Mouse (Mus musculus): ENCODE results near the gene Ruvbl1. TPM values are rescaled to one million over a fixed set of nuclear protein-coding genes. Genes with fewer than 3 reads are reported as not detected.
A peak's percentile ranks its signal among the peaks of the same experiment; 100 is the strongest.

The Ruvbl1 gene
- polyA plus RNA-seq, 2 experiments, result 79.9 to 120 TPM

GRCm38 (mm10) chr6:88442551-88442950, 22.7 kb upstream of the Ruvbl1 start:
- DNase-seq (ENCODE audit: low spot score) (no peak), ATAC-seq (ENCODE audit: low FRiP score, low read depth) (no peak)
- Histone ChIP-seq H3K9me3 (ENCODE audit: control insufficient read depth, low read length) (no peaks in the 10 kb centered on the region), H3K9ac (ENCODE audit: low read depth, low read length, severe bottlenecking) (no peak overlapping the region), H3K27me3 (ENCODE audit: control insufficient read depth, insufficient read depth, low read length) (no peaks in the 10 kb centered on the region), H3K4me3 (replicated peaks; ENCODE audit: low read length) (no peak overlapping the region), H3K36me3 (ENCODE audit: control insufficient read depth, insufficient read depth, low read length) (no peaks in the 10 kb centered on the region), H3K4me1 (ENCODE audit: control insufficient read depth, insufficient read depth, low read length) (peaks cover 10% of the 10 kb centered on the region), H3K4me2 (replicated peaks; ENCODE audit: low read depth, low read length, severe bottlenecking) (no peak overlapping the region), H3K27ac (replicated peaks; ENCODE audit: low read depth, low read length) (no peak overlapping the region)
- WGBS, result 73% methylated on average over 3 of the region's 3 CpGs
- no peak for TF ChIP-seq POLR2A (IDR thresholded peaks at IDR 0.05; ENCODE audit: borderline replicate concordance, extremely low read depth, insufficient read depth, insufficient read length)

GRCm38 (mm10) chr6:88443446-88443845, 21.8 kb upstream of the Ruvbl1 start:
- Histone ChIP-seq H3K27me3 (ENCODE audit: control insufficient read depth, insufficient read depth, low read length) (no peaks in the 10 kb centered on the region), H3K9me3 (ENCODE audit: control insufficient read depth, low read length) (no peaks in the 10 kb centered on the region), H3K27ac (replicated peaks; ENCODE audit: low read depth, low read length) (no peak overlapping the region), H3K9ac (ENCODE audit: low read depth, low read length, severe bottlenecking) (no peak overlapping the region), H3K4me2 (replicated peaks; ENCODE audit: low read depth, low read length, severe bottlenecking) (no peak overlapping the region), H3K36me3 (ENCODE audit: control insufficient read depth, insufficient read depth, low read length) (no peaks in the 10 kb centered on the region), H3K4me1 (ENCODE audit: control insufficient read depth, insufficient read depth, low read length) (peaks cover 10% of the 10 kb centered on the region), H3K4me3 (replicated peaks; ENCODE audit: low read length) (no peak overlapping the region)
- DNase-seq (ENCODE audit: low spot score), result no peak
- WGBS, result 91% methylated on average over 3 of the region's 3 CpGs
- no peak for TF ChIP-seq POLR2A (IDR thresholded peaks at IDR 0.05; ENCODE audit: borderline replicate concordance, extremely low read depth, insufficient read depth, insufficient read length)
- ATAC-seq (ENCODE audit: low FRiP score, low read depth), result no peak

GRCm38 (mm10) chr6:88444076-88444750, 21.0 kb upstream of the Ruvbl1 start:
- Histone ChIP-seq H3K4me2 (replicated peaks; ENCODE audit: low read depth, low read length, severe bottlenecking) (no peak overlapping the region), H3K9me3 (ENCODE audit: control insufficient read depth, low read length) (no peaks in the 10 kb centered on the region), H3K4me1 (ENCODE audit: control insufficient read depth, insufficient read depth, low read length) (peaks cover 10% of the 10 kb centered on the region), H3K9ac (ENCODE audit: low read depth, low read length, severe bottlenecking) (no peak overlapping the region), H3K27me3 (ENCODE audit: control insufficient read depth, insufficient read depth, low read length) (no peaks in the 10 kb centered on the region), H3K36me3 (ENCODE audit: control insufficient read depth, insufficient read depth, low read length) (no peaks in the 10 kb centered on the region), H3K27ac (replicated peaks; ENCODE audit: low read depth, low read length) (no peak overlapping the region), H3K4me3 (replicated peaks; ENCODE audit: low read length) (no peak overlapping the region)
- no peak for DNase-seq (ENCODE audit: low spot score)
- TF ChIP-seq POLR2A (IDR thresholded peaks at IDR 0.05; ENCODE audit: borderline replicate concordance, extremely low read depth, insufficient read depth, insufficient read length), result no peak
- ATAC-seq (ENCODE audit: low FRiP score, low read depth), result no peak
- 84% methylated on average over 7 of the region's 7 CpGs for WGBS

- Histone ChIP-seq H3K4me2 (replicated peaks; ENCODE audit: low read depth, low read length, severe bottlenecking) (peak overlapping the region; percentile 67), H3K27me3 (ENCODE audit: control insufficient read depth, insufficient read depth, low read length) (no peaks in the 10 kb centered on the region), H3K4me3 (replicated peaks; ENCODE audit: low read length) (peak overlapping the region; percentile 83), H3K9me3 (ENCODE audit: control insufficient read depth, low read length) (no peaks in the 10 kb centered on the region), H3K4me1 (ENCODE audit: control insufficient read depth, insufficient read depth, low read length) (peaks cover 10% of the 10 kb centered on the region), H3K9ac (ENCODE audit: low read depth, low read length, severe bottlenecking) (peak overlapping the region; percentile 88), H3K27ac (replicated peaks; ENCODE audit: low read depth, low read length) (no peak overlapping the region), H3K36me3 (ENCODE audit: control insufficient read depth, insufficient read depth, low read length) (no peaks in the 10 kb centered on the region)
- 15% methylated on average over 5 of the region's 5 CpGs for WGBS
- ATAC-seq (ENCODE audit: low FRiP score, low read depth) (no peak), DNase-seq (ENCODE audit: low spot score) (no peak)
- no peak for TF ChIP-seq POLR2A (IDR thresholded peaks at IDR 0.05; ENCODE audit: borderline replicate concordance, extremely low read depth, insufficient read depth, insufficient read length)
Measured at GRCm38 (mm10) chr6:88445661-88446060, 19.5 kb upstream of the Ruvbl1 start.

- DNase-seq (ENCODE audit: low spot score), result peak; percentile 78
- H3K4me3 ChIP-seq (replicated peaks; ENCODE audit: low read length), result peak within 1 kb of the TSS; percentile 83
- peak within 1 kb of the TSS; percentile 88 for H3K9ac ChIP-seq (ENCODE audit: low read depth, low read length, severe bottlenecking)
- H3K4me1 ChIP-seq (ENCODE audit: control insufficient read depth, insufficient read depth, low read length), result peaks cover 10% of the 10 kb centered on the region
- peak; percentile 93 for ATAC-seq (ENCODE audit: low FRiP score, low read depth)
- H3K27me3 ChIP-seq (ENCODE audit: control insufficient read depth, insufficient read depth, low read length), result no peaks in the 10 kb centered on the region
- H3K27ac ChIP-seq (replicated peaks; ENCODE audit: low read depth, low read length), result 0 out of 2 replicates have a peak within 1 kb of the TSS, but pooled peaks have one; percentile 58
- TF ChIP-seq POLR2A (IDR thresholded peaks at IDR 0.05; ENCODE audit: borderline replicate concordance, extremely low read depth, insufficient read depth, insufficient read length), result peak; percentile 65; the same call in 1 of the 2 replicates
- H3K36me3 ChIP-seq (ENCODE audit: control insufficient read depth, insufficient read depth, low read length), result no peaks in the 10 kb centered on the region
- H3K9me3 ChIP-seq (ENCODE audit: control insufficient read depth, low read length), result no peaks in the 10 kb centered on the region
- 2% methylated on average over 32 of the region's 72 CpGs for whole genome bisulfite sequencing
- H3K4me2 ChIP-seq (replicated peaks; ENCODE audit: low read depth, low read length, severe bottlenecking), result peak within 1 kb of the TSS; percentile 67
Measured at GRCm38 (mm10) chr6:88446063-88447002, 18.9 kb upstream of the Ruvbl1 start, which contains the start of gene Eefsec. Gene Eefsec (minus strand): TSS chr6:88446539.
